Mouse (Mus musculus) CH12F3 (cell line): ENCODE measurements around the gene Grin2d.
"Not testable (repeated sequence)": the region's sequence is repeated elsewhere in the genome, so short reads cannot be mapped to it uniquely, and the experiment has no call there.

Source experiments
- in situ Hi-C: fragments of 300-500 bp; cut with MboI; formaldehyde crosslinking; loops from 2 replicates; pipeline ENCODE4 v1.14.3; 2020; ENCODE audit warnings: low sequenced_read_pairs

Grin2d gene

DNA sequence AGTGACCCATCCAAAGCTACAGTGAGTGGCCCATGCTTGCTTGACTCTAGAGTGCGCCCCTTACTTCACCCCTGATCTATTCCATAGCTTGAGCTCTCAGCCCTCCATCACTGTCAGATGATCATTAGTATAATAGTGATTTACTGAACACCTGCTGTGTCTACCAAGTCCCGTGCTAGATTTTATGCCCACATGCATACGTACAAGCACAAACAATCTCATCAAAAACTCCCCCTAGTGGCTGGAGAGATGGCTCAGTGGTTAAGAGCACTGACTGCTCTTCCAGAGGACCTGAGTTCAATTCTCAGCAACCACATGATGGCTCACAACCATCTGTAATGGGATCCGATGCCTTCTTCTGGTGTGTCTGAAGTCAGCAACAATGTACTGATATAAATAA lies 19.9 kb upstream of the Grin2d start:
- in situ Hi-C loops: not testable (repeated sequence)

DNA sequence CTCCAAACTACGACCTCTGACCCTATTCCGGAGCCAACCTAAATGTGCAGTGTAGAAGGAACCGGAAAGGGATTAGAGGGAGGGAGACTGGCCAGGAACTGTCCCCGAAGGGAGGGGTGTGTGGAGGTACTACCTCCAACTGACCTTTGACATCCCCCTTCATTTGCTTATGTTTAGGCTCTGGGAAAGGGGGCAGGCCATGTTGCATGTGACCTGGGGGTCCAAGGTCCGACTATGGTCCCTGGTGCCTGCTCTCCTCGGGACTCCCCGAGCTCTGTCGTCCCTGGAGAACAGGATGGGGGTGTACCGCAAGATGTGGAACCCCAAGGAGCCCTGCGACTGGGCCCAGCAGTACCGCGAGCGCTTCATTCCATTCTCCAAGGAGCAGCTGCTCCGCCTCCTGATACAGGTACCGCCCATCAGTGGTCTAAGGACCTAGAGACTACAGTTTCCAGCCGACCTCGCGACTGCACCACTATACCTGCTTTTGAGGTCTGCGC lies 19.1 kb upstream of the Grin2d start:
- in situ Hi-C loops: no loop called here

DNA sequence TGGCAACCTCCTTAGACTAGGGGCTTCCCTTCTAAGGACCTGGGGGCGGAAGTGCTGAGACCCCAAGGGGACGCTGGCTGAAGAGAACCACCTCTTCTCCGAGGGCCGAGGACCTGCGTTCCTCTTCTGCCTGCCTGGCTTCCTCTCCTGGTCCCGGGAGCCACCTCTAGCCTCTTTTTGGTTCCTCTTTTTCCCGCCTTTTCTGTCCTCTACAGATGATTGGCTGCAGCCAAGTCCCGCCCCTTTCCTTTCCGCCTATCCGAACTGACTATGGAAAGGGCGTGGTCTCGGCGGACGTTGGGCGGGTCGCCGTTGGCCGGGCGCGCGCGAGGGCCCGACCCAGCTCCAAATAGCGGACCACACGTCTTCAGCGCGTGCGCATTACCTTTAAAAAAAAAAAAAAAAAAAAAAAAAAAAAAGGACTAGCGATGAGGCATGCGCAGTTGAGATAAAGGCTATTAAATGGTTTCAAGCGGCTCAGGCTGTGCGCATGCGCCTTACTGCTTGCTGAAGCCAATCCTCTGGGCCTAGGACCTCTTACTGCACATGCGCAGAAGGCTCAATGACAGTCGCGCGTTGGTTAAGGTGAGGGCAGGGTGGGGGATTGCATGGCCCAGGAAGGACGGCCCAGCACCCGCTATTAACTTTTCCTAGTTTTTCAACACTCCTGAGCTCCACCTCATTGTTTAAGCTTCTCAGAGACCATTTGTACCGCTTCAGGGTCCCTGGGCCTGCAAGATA lies 18.5 kb upstream of the Grin2d start, which contains the start of the genes Syngr4 and Tmem143:
TSS of gene Syngr4 (minus strand) at position 198 of the 741 bp plus-strand sequence.
TSS of gene Tmem143 (plus strand) at position 425 of the 741 bp plus-strand sequence.
- in situ Hi-C loops: no loop called here

DNA sequence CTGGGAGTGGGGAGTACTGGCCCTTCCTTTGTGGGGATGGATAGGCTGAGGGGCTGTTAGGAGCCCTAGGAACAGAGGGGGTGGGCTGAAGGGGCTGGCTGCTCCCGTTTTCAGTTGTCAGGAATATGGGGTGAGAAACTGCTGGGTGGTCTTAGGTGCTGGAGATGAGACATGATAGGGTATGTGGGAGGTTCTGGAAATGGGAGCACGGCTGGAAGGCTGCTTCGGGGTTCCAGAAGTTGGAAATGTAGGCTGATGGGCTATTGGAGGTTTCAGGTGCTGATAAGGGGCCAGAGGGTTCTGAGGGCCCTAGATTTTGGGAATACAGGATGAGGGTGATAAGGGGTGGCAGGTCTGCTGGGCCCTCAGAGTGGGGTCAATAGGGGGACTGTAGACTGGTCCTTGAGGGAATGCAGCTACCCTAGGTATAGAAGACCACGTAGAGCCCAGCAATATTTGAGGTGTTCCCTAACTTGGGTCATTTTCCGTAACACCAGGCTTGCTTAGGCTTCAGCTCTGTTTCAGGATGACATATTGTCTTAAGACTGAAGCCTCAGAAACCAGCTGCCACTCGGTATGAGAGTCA lies 17.8 kb upstream of the Grin2d start:
- in situ Hi-C loops: no loop called here

DNA sequence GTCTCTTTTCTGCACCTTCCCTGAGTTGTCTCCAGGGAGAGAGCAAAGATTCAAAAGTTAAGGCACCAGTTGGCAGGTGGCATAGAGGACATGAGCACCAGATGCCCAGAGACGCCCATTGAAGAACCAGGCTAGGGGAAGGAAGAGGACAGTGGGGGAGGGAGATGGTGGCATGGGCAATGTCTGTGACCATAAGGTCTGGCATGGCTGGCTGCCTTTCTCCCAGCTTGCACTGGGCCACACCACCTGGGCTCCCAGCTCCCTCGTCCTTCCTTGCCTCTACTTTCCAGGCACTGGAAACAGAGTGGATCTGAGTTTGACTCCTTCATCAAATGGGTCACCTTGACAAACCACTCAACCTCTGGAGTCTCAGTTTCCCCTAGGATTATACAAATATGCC lies 14.5 kb upstream of the Grin2d start:
- in situ Hi-C loops: no loop called here

DNA sequence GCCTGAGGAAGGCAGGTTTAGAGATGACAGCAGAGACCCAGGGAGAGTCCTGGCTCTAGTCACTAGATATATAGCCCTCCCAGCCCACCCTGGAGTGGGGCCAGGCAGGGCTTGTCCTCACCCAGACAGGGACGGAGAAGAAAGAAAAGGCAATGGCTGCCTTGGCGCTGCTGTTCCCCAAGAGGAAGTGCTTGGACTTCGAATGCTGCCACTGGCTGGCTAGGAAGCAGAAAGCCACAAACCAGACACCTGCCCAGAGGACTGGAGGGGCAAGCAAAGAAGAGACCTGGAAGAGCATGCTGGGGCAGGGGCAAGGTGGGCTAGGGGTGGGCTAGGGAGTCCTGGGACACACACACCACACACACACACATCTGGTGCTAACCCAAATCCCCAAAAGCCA lies 9.1 kb upstream of the Grin2d start:
- in situ Hi-C loops: no loop called here

DNA sequence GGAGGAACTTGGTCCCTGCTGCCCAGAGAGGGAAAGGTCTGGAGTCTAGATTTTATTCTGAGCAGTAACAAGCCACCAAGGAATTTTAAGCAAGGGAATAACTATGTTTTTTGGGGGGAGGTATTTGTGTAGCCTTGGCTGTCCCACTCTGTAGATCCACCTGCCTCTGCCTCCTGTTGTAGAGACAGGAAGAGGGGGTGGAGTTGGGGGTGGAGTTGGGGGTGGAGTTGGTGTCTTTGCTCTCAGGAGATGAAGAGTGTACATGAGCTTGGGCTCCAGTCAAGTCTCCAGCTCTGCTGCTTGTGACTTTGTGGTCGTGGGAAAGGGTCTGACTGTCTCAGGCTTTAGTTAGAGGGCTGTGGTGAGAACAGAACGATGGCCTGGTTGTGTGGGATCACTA lies 2.8 kb upstream of the Grin2d start:
- in situ Hi-C loops: no loop called here

DNA sequence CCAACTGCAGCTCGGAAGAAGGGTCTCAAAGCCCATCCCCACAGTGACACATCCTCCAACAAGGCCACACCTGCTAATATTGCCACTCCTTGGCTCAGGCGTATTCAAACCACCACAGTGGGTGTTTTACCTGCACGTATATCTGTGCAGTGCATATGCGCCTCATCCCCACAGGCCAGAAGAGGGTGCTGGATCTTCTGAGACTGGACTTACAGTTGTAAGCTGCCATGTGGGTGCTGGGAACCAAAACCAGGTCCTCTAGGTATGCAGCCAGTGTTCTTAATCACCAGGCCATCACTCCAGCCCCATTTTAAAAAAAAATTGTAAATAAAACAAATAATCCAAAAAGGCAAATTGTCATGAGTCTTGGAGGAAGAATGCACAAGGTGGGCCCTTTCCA lies 2.4 kb upstream of the Grin2d start:
- in situ Hi-C loops: no loop called here

DNA sequence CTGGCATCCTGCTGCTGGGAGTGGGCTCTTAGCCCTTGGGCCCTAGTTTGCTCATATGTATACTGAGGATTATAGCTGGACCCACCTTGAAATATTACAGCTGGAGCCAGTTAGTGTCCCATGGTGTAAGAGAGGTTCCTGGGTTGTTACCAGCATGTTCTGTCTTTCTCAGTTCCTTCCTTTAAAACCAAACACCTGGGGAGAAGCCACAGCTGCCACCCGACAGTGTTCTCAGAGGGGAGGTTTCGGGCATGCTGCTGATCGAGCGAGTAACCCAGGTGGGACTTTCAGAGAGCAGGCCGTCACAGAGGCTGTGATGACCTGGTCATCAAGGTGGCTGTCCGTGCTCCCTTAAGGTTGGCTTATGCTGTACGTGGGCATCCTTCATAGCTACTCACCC lies 1.3 kb downstream of the Grin2d start:
- in situ Hi-C loops: no loop called here

DNA sequence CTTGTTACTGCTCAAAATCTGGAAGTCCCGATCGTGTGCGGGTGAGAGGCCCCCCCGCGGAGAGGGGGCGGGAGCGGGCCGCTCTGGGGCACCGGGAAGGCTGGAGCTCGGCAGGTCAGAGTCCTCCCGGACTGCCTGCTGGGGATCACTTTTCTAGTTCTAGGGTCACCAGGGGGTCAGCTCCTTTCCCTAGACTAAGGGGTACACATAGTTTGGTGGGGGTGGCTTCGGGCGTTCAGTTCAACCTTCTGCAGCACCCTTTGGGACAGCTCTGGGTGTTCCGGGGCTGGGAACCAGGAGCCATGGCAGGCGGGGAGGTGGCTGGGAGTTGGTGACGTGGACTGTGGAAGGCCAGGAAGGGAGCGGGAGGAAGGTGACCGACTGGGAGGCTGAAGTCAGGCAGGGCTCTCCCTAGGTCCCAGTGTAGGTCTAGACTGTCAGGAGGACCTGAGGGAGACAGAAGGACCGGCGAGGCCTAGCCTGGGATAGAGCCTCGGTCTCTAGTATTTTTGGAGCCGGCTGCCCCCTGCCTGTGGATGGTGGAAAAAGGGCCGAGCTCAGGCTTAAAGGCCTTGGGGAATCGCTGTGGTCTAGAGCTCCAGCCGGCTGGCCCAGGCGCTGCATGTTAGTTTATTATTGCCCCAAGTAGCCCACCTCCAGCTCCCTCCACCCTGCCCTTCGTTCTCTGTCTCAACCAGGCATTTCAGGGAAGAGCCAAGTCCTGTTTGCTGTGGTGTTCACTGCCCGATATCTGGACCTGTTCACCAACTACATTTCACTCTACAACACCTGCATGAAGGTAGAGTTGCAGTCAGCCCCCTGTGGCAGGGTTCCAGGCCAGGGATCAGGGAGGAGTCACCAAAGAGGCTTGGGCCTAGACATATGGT lies 4.9 kb downstream of the Grin2d start:
- in situ Hi-C loops: no loop called here

DNA sequence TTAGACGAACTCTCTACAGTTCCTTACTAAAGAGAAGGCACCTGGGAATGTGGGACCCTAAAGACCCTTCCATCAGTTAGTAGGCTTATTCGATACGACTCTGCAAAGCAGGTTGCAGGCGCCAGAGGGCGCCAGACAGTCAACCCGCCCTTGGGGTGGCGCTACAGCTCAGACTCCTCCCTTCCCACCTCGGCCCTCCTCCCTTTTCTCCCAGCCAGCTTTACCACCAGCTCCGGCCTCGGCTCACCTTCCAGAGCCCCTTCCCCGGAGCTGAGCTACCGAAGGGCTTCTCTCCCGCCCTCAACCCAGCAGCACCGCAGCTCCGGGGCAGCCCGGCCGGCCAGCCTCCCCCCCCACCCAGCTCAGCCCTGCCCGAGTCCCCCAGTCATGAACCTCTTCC lies 5.6 kb downstream of the Grin2d start, which contains the start of gene Kdelr1:
TSS of gene Kdelr1 (plus strand) at position 149 of the 400 bp plus-strand sequence.
- in situ Hi-C loops: no loop called here

DNA sequence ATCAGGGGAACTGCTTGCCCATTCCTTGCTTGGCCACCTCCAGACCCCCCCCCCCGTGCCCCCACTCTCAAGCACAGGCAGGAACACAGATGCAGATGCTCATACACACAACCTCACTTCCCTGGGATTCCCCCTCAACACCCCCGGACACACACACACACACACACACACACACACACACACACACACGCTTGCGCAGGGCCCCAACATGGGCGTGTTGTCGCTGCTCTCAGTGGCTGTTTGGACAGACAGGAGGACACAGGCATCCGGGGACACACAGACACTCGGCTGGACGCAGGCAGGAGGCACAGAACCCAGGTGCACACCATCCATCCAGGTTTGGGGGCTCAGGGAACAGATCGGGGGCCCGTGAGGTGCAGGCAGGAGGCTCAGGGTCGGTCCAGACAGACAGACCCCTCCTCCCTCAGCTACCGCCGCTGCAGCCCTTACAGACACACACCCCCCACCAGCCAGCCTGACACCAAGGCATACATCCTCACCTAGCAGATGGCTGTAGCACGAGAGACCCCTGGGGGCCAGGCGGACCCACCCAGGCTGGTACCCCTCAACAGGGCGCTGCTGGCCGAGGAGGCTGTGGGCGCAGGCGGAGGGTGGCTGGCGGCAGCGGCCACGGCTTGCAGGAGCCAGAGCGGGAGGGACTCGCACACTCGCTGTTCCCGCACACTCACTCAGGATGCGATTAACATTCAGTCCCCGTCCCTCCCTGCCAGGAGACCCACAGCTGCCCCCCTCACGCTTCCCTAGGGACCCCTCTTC lies 7.7 kb downstream of the Grin2d start:
- in situ Hi-C loops: no loop called here

DNA sequence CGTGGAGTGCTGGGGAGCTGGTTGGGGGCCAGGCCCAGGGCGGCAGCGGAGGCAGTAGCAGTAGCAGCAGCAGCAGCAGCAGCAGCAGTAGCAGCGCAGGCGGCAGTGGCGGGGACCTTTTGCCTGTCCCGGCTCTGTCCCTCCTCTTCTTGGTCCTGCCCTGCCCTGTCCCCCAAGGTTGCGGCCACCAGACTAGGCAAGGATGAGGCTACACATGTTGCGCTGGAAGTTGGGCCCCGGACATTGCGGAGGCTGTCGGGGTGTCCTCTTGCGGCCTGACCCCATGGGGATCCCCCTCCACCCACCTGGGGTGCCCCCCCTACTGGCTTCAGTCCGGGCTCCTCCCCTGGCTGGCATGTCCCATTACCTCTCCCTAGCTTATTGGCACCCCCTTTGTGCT lies 8.4 kb downstream of the Grin2d start:
- in situ Hi-C loops: no loop called here

DNA sequence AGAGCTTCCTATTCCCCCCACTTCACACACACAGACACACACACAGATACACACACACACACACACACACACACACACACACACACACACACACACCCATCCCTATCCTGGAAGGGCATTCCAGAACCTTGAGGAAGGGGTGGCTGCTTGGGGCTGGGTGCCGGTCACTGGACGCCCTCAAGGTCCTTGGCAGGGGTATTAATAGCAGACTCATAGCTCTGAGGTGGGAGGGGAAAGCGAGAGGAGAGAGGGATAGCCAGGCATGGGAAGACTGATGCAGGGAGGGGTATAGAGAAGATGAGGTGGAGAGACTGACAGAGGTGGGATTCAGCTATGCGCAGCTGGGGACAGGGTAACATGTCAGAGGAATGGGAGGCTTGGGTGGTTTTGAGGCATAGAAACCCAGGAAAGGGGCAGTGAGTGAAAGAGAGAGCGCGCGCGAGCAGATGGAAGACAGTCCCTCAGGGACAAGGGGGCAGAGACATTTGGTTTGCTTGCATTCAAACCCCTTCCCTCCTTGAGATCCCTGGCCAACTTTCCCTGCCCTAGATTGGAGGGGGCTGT lies 9.0 kb downstream of the Grin2d start:
- in situ Hi-C loops: no loop called here

DNA sequence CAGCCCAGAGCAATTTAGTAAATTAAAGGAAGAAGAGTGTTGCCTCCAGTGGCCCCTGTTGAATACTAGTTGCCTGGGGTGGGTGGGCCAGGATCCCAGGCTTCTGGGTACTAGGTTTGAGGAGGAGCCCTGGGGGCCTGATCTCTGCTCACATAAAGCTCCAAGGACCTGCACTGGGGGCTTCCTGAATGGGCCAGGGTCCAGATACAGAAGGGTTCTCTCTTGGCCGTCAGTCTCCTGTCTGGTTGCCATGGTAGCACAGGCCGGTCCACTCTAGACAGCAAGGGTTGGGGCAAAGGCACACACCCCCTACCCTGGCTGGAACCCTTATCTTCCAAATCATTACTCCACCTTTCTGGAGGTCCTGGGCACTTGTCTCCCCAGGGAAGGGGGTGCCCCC lies 10.3 kb downstream of the Grin2d start:
- in situ Hi-C loops: no loop called here

DNA sequence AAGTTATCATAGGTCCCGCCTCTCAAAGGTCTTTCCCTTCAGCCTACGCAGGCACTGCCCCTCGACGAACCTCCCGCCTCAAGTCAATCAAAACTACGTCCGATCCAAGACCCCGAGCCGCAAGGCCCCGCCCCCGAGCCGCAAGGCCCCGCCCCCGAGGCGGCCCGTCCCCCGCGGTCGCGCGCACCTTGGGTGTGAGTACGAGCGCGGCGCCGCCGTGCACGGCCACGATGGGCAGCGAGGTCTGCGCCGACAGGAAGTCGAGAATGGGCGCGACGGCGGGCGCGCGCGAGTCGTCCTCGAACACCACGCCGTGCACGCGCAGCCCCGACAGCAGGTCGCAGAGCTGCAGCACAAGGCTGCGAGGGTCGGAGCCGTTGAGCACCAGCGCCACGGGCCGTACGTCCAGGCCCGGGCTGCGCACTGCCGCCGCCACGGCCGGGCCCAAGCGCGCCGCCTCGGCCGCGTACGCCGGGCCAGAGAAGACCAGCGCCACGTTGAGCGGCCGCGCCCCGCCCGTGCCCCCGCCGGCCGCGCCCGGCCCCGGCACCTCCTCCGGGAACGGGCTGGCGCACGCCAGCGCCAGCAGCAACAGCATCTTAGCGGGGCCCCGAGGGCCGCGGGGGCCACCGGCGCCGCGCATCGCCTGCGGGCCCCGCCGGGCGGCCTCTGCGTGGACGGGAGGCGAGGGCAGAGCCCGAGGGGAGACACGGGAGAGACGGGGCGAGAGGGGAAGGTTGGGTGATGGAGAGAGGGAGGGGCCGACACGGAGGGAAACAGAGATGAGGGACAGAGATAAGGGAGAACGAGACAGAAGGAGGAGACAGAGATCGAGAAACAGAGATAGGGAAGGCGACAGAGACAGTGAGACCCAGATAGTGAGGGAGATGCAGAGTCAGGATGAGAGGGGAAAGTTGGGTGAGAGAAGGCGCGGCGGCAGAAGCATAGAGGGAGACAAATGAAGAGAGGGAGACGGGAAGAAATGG lies 12.0 kb downstream of the Grin2d start:
- in situ Hi-C loops: no loop called here

DNA sequence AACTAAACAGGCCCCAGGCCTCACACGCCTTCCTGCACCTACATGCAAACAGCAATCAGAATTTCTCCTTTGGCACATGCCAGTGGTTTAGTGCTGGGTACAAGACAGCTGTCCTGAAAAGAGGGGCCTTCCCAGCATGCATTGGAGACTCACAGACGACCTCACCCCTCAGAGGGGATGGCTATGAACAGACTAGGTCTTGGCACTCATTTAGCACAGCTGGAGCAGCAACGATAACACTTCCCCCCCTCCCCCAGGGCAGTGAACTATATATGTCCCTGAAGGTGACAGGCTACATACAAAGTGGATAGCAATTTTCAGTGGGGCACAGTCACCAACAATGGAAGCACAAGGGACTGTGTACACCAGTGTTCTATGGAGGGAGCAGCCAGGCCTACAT lies 13.7 kb downstream of the Grin2d start:
- in situ Hi-C loops: no loop called here

DNA sequence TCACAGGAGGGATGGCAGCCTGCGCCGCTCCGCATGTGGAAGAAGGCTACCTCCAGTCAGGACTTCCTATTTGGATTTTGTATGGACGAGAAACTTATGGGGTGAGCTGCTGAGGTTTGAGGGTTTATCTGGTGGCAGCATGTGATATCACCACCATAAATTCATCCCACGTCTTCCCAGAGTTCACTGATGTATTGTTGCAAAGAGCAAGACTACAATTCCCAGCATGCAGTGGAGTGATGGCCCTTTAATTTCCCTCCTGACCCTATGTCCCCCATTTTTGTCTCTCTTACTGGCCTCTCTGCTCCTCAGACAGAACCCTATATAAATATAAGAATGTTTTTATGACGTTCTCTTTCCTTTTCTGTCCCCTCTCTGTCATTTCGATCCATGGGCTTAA lies 15.4 kb downstream of the Grin2d start:
- in situ Hi-C loops: no loop called here

DNA sequence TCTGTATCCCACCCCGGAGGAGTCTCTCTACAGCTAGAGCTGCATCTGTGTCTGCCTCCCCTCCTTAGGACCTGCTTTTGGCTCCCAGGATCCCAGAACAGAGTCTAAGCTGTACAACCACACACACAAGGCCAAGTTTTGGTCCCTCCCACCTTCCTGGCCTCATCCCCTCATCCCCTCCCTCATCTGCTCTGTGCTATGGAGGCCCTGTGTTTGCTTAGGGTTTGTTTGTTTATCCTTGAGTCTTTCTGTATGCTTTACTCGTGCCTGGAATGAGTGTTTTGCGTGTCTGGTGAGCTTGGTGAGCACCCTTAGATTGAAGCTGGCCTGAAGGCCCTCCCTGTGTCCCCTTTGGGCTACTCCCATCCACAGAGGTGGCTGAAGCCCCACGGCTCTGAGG lies 19.2 kb downstream of the Grin2d start:
- in situ Hi-C loops: no loop called here
